Mouse (Mus musculus): ENCODE measurements at regions not wholly inside any gene's neighbourhood (a gene's known extent, or its start where the extent isn't known, plus 50 kb on each side); places are given as distances from the start of the nearest gene placed in this dataset.

GRCm38 (mm10) chr6:117422846-117423573, 254.7 kb downstream of the Cxcl12 start:
- no peak for DNase-seq (ENCODE audit: low spot score)

- no peak for DNase-seq (ENCODE audit: low spot score)
Observed at GRCm38 (mm10) chr6:117426363-117426762, 258.0 kb downstream of the Cxcl12 start.

GRCm38 (mm10) chr6:117427351-117428142, 259.2 kb downstream of the Cxcl12 start:
- DNase-seq (ENCODE audit: low spot score) = no peak

- DNase-seq (ENCODE audit: low spot score) = no peak
Observed at GRCm38 (mm10) chr6:117428441-117428840, 260.1 kb downstream of the Cxcl12 start.

GRCm38 (mm10) chr6:117430876-117431781, 262.8 kb downstream of the Cxcl12 start:
- DNase-seq (ENCODE audit: low spot score) = peak; percentile 29

- DNase-seq (ENCODE audit: low spot score) = no peak
Observed at GRCm38 (mm10) chr6:117436851-117437250, 268.5 kb downstream of the Cxcl12 start.

GRCm38 (mm10) chr6:117437411-117438101, 269.2 kb downstream of the Cxcl12 start:
- DNase-seq (ENCODE audit: low spot score) = no peak

- DNase-seq (ENCODE audit: low spot score) = no peak
Observed at GRCm38 (mm10) chr6:117448652-117449051, 280.3 kb downstream of the Cxcl12 start.

GRCm38 (mm10) chr6:117451001-117451400, 282.7 kb downstream of the Cxcl12 start:
- DNase-seq (ENCODE audit: low spot score) = no peak

GRCm38 (mm10) chr6:117460193-117460592, 291.9 kb downstream of the Cxcl12 start:
- DNase-seq (ENCODE audit: low spot score) = no peak

GRCm38 (mm10) chr6:117465165-117465564, 296.8 kb downstream of the Cxcl12 start:
- DNase-seq (ENCODE audit: low spot score) = no peak

- DNase-seq (ENCODE audit: low spot score) = no peak
Observed at GRCm38 (mm10) chr6:117465606-117466174, 297.4 kb downstream of the Cxcl12 start.

GRCm38 (mm10) chr6:117479376-117479775, 311.0 kb downstream of the Cxcl12 start:
- no peak for DNase-seq (ENCODE audit: low spot score)

- DNase-seq (ENCODE audit: low spot score) = no peak
Observed at GRCm38 (mm10) chr6:117480396-117480795, 312.1 kb downstream of the Cxcl12 start.

- no peak for DNase-seq (ENCODE audit: low spot score)
Observed at GRCm38 (mm10) chr6:117489161-117489560, 320.8 kb downstream of the Cxcl12 start.

- DNase-seq (ENCODE audit: low spot score) = no peak
Observed at GRCm38 (mm10) chr6:117489761-117490396, 321.5 kb downstream of the Cxcl12 start.

- no peak for DNase-seq (ENCODE audit: low spot score)
Observed at GRCm38 (mm10) chr6:117494971-117495370, 326.6 kb downstream of the Cxcl12 start.

GRCm38 (mm10) chr6:117497337-117497736, 329.0 kb downstream of the Cxcl12 start:
- DNase-seq (ENCODE audit: low spot score) = no peak

GRCm38 (mm10) chr6:117497904-117498303, 329.6 kb downstream of the Cxcl12 start:
- DNase-seq (ENCODE audit: low spot score) = no peak

- no peak for DNase-seq (ENCODE audit: low spot score)
Observed at GRCm38 (mm10) chr6:117502346-117502745, 334.0 kb downstream of the Cxcl12 start.

- no peak for DNase-seq (ENCODE audit: low spot score)
Observed at GRCm38 (mm10) chr6:117504771-117505170, 336.2 kb upstream of the Zfp637 start.

All from retina, embryonic 14.5 days (tissue).